Mouse (Mus musculus) cortical plate, adult 2 months (tissue): Measurements from ENCODE around the gene Ttc7. TPM values are rescaled to one million over a fixed set of nuclear protein-coding genes. Genes with fewer than 3 reads are reported as not detected.

ENCODE experiments used
- H3K27ac ChIP-seq: fragments of 200-500 bp; 2 replicates; pipeline ENCODE4 v1.5.1; 2012; ENCODE audit warnings: low read length, control low read depth, inconsistent platforms; ENCODE audit not compliant: insufficient read depth
- H3K4me1 ChIP-seq: fragments of 200-500 bp; 2 replicates; pipeline ENCODE4 v1.6.1; 2011; ENCODE audit warnings: low read length; ENCODE audit not compliant: control insufficient read depth, insufficient read depth
- H3K4me3 ChIP-seq: fragments of 200-500 bp; 2 replicates; pipeline ENCODE4 v1.5.1; 2011; ENCODE audit warnings: mild to moderate bottlenecking, low read length, control low read depth; ENCODE audit not compliant: insufficient read depth
- CTCF ChIP-seq: fragments of 200-500 bp; IDR thresholded peaks from 2 replicates; pipeline ENCODE4 v1.5.1; 2011; ENCODE audit warnings: mild to moderate bottlenecking, control low read depth, low read length; ENCODE audit not compliant: insufficient read depth; ENCODE audit errors: extremely low read depth
- POLR2A ChIP-seq: fragments of 200-500 bp; IDR thresholded peaks from 2 replicates; pipeline ENCODE4 v1.6.1; 2011; ENCODE audit warnings: mild to moderate bottlenecking, low read length, control low read depth; ENCODE audit not compliant: insufficient read depth; ENCODE audit errors: extremely low read depth
- polyA plus RNA-seq: library from polyadenylated mRNA; depleted of rRNA; stranded (reverse); fragments of >200 nt; gene quantifications from 2 replicates; pipeline ENCODE4 v1.2.3, GENCODE M21; 2012

Ttc7 gene
- polyA plus RNA-seq, 1 experiment: 11.3 TPM

DNA sequence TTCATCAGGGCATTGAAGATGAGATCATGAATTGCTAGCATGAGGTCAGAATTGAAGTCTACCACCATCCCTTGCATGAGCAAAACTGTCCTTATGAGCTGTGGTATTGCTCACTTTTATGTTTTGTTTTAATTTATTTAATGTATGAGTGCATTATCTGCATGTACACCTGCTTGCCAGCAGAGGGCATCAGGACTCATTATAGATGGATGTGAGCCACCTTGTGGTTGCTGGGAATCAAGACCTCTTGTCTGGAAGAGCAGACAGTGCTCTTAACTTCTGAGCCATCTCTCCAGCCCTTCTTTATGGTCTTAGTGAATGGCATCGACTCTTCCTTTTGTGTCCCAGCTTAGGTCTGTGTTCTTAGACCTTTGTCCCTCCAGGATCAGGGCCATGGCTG lies 39.0 kb downstream of the Ttc7 start:
- TF ChIP-seq CTCF (peak; percentile 23; the same call in 1 of the 2 replicates), POLR2A (no peak)
- no peak overlapping the region for H3K4me3 ChIP-seq
- peaks cover 6% of the 10 kb centered on the region for H3K4me1 ChIP-seq
- H3K27ac ChIP-seq: no peak overlapping the region

DNA sequence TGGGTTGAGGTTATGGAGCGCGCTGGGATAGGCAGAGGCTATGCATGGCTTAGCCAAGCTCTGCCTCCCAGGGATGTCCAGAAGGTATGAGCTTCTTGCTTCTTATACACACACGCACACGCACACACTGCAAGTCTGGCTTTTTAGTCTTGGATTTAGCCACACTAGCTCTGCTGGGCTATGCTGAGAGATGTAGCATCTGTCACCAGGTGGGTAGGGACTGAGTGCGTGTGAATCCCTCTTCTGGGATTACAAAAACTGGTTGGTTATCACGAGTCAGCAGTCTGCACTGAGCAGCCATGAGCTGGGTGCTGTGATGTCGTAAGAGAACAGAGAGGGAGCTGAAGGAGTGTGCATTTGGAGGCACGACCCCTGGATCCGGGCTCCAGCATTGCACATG lies 40.5 kb downstream of the Ttc7 start:
- Histone ChIP-seq H3K27ac (peak overlapping the region; percentile 55; the same call in 1 of the 2 replicates), H3K4me1 (peaks cover 12% of the 10 kb centered on the region), H3K4me3 (no peak overlapping the region)
- TF ChIP-seq POLR2A (no peak), CTCF (no peak)

DNA sequence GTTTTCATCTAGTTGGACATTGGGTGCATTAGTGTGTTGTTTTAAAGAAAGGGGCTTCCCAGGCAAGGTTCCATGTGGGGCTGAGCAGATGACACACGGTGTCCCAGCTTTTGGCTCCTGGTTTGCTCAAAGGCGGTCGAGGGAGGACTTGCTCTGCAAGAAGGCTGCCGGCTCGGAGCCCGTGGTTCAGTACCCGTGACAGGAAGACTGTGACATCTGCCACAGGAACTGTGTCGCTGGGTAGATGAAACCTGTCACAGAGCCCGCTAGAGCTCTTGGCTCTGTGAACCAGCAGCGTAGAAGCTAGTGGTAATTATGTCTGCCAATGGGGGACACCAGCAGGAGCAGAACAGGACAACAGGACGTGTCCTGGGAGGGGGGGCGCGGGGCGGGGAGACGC lies 42.8 kb downstream of the Ttc7 start:
- Histone ChIP-seq H3K27ac (0 out of 2 replicates have a peak overlapping the region, but pooled peaks have one; percentile 20), H3K4me3 (no peak overlapping the region), H3K4me1 (peaks cover 21% of the 10 kb centered on the region)
- TF ChIP-seq CTCF (no peak), POLR2A (0 out of 2 replicates have a peak, but pooled peaks have one; percentile 13)

DNA sequence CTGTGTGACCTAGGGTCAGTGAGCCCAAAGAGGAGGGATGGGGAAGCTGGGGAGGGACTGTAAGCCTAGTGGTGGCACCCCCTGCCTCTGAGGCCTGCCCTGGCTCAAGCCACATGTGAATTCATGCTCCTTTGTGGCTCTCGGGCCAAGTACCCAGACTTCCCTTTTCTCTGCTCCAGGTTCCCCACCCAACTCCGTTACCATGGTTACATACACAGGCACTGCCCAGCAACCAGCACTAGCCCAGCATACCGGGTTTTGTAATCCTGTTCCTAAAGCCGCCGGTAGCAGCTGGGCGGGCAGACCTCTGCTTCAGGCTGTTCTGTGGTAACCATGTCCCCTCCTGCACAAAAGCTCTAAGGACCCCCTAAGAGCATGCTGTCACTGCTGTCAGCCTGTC lies 44.3 kb downstream of the Ttc7 start:
- TF ChIP-seq POLR2A (no peak), CTCF (no peak)
- H3K4me1 ChIP-seq: peaks cover 27% of the 10 kb centered on the region
- peak overlapping the region; percentile 19; the same call in 1 of the 2 replicates for H3K27ac ChIP-seq
- H3K4me3 ChIP-seq: no peak overlapping the region

DNA sequence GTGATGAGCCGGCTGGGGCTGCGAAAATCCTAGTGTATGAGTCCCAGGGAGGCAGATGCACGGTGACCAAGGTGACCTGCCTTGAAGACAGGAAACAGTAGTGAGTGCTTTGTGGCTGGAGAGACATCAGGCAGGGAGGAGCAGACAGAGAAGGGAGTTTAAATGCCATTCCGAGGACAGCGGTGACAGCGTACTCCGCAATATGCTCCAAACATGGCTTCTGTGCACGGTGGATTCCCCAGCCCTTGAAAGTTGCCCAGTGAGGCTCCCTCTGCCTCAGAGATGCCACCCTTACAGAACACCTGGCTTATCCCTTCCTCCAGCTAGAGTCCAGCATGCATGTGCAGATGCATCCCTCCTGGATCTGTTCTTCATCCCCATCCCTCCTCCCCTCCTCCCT lies 45.0 kb downstream of the Ttc7 start:
- Histone ChIP-seq H3K4me1 (peaks cover 31% of the 10 kb centered on the region), H3K4me3 (no peak overlapping the region), H3K27ac (peak overlapping the region; percentile 19)
- TF ChIP-seq CTCF (no peak), POLR2A (no peak)

DNA sequence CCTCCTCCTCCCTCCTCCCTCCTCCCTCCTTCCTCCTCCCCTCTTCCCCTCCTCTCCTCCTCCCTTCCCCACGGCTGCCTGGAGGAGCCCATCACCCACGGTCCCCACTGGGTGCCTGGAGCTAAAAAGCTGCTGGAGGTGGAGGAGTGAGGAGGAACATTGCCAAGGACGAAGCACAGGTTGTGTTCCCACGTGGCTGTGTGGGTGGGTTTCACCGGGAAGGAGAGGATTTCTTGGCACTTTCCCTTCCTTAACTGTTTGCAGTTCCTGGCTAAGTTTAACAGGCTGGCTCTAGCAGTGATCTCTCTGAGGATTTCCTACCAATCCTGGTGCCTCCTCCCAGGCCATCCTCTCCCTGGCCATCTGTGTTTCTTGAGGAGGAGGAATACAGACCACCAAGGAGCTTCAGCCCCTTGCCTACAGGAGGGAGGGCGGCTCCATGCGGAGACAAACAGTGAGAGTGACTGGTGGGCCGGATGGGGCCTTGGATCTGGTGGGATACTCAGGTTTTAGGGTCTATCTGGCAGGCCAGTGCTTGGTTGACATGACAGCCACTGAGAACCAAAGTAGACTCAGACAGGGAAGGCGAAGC lies 45.6 kb downstream of the Ttc7 start:
- Histone ChIP-seq H3K27ac (peak overlapping the region; percentile 41; the same call in 1 of the 2 replicates), H3K4me1 (peaks cover 33% of the 10 kb centered on the region), H3K4me3 (no peak overlapping the region)
- TF ChIP-seq POLR2A: 0 out of 2 replicates have a peak, but pooled peaks have one; percentile 11
- no peak for TF ChIP-seq CTCF

DNA sequence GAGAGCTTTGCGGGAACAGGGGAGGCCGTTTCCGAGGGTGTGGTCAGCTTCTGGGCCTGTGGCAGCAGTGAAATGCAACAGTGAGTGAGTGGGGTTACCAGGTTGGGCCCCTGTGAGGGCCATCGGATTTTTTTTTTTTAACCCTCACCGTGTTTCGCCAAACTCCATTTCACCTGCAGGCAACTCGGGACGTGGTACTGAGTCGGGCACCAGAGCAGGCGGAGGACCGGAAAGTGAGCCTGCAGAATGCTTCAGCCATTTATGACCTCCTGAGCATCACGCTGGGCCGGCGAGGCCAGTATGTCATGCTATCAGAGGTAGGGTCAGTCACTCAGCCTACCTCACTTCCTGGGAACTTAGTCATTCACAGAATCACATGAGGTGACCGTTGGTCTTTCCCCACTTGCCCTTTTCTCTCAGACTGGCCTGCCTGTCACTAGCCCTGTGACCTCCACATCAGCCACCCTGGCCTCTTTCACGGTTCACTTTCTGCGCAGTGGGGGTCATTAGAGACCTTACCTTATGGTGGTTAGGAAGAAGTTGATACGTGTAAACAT lies 46.5 kb downstream of the Ttc7 start:
- H3K27ac ChIP-seq: peak overlapping the region; percentile 79
- no peak for TF ChIP-seq CTCF
- no peak for TF ChIP-seq POLR2A
- no peak overlapping the region for H3K4me3 ChIP-seq
- peaks cover 35% of the 10 kb centered on the region for H3K4me1 ChIP-seq

DNA sequence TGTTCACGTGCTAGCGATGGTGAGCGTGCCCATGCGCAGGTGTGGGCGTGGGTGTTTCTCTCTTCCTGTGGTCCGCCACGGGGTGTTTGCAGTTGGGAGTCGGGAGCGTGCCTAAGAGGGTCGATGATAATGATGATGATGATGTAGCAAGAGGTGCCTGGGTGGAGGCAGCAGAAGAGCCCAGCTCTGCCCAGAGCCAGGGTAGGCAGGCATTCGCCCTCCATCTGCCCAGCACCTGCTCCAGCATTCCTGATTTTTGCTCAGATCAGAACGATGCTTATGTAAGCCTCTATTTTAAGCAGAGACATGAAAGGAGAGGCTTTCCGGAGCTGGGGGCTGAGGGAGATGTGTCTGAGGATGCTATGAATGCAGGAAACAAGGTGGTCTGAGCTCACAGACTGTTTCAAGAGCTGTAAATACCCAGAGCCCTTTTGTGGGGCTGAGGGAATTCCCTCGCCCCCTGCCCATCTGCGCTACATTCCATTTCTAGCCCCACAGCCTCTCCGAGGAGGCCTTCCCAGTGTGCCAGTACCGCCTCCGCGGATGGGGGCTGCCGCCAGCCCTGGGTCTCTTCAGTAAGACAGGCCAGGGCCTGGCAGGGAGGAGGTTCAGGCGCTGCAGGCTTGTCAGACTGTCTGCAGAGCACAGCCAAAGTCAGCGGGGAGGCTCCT lies 47.7 kb downstream of the Ttc7 start:
- peaks cover 35% of the 10 kb centered on the region for H3K4me1 ChIP-seq
- peak overlapping the region; percentile 79 for H3K27ac ChIP-seq
- no peak for TF ChIP-seq CTCF
- TF ChIP-seq POLR2A: no peak
- H3K4me3 ChIP-seq: no peak overlapping the region

DNA sequence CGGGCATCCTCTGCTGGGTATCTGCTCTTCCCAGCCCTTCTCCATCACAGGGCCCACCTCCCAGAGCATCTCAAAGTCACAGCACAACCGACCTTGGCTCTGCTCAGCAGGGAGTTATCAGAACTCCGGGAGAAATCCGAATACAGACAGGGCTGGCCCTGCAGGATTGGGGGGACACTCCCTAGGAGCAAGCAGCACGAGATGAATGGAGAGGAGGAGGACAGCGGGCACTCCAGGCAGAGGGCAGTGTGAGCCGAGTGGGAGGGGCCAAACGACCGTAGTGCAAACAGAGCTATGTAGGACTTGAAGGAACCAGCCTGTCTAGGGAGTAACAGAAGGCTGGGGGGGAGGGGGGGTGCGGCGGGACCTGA lies 48.2 kb downstream of the Ttc7 start:
- no peak overlapping the region for H3K4me3 ChIP-seq
- TF ChIP-seq CTCF: no peak
- TF ChIP-seq POLR2A: no peak
- H3K4me1 ChIP-seq: peaks cover 35% of the 10 kb centered on the region
- H3K27ac ChIP-seq: peak overlapping the region; percentile 79
